Mouse (Mus musculus) heart, embryonic 11.5 days (tissue): Measurements from ENCODE around the gene Myh7. TPM values are rescaled to one million over a fixed set of nuclear protein-coding genes. Genes with fewer than 3 reads are reported as not detected.
A peak's percentile ranks its signal among the peaks of the same experiment; 100 is the strongest.
"Not testable (repeated sequence)": the region's sequence is repeated elsewhere in the genome, so short reads cannot be mapped to it uniquely, and the experiment has no call there.

ENCODE experiments used
- ATAC-seq: fragments of 200-750 bp; cut with Nextera tagmentation; replicated peaks from 2 replicates; pipeline ENCODE4 v1.8.0; 2017; ENCODE audit warnings: moderate library complexity; ENCODE audit not compliant: insufficient number of reproducible peaks, low FRiP score, low TSS enrichment
- H3K27ac ChIP-seq: fragments of 300-500 bp; sonication (generic); 2 replicates; pipeline ENCODE4 v1.5.1; 2014; ENCODE audit warnings: mild to moderate bottlenecking, low read depth, low read length
- H3K27me3 ChIP-seq: fragments of 300-500 bp; sonication (generic); 2 replicates; pipeline ENCODE4 v1.6.1; 2014; ENCODE audit warnings: mild to moderate bottlenecking, low read length, mixed read lengths; ENCODE audit not compliant: control insufficient read depth, insufficient read depth
- H3K36me3 ChIP-seq: fragments of 300-500 bp; sonication (generic); 2 replicates; pipeline ENCODE4 v1.6.1; 2014; ENCODE audit warnings: mild to moderate bottlenecking, low read length, moderate library complexity, mixed read lengths; ENCODE audit not compliant: control insufficient read depth, insufficient read depth
- H3K4me1 ChIP-seq: fragments of 300-500 bp; sonication (generic); 2 replicates; pipeline ENCODE4 v1.6.1; 2014; ENCODE audit warnings: low read length; ENCODE audit not compliant: control insufficient read depth, insufficient read depth
- H3K4me2 ChIP-seq: fragments of 300-500 bp; sonication (generic); 2 replicates; pipeline ENCODE4 v1.6.1; 2014; ENCODE audit warnings: mild to moderate bottlenecking, moderate library complexity
- H3K4me3 ChIP-seq: fragments of 300-500 bp; sonication (generic); 2 replicates; pipeline ENCODE4 v1.5.1; 2014; ENCODE audit warnings: low read depth, low read length
- H3K9ac ChIP-seq: fragments of 300-500 bp; sonication (generic); 2 replicates; pipeline ENCODE4 v1.6.1; 2014; ENCODE audit warnings: mild to moderate bottlenecking, low read depth, low read length, moderate library complexity
- H3K9me3 ChIP-seq: fragments of 300-500 bp; sonication (generic); replicated peaks from 2 replicates; pipeline ENCODE4 v1.6.1; 2016; ENCODE audit warnings: low read length; ENCODE audit not compliant: control insufficient read depth
- WGBS: fragments of 180-500 bp; shearing (Covaris S2); extraction: QIAGEN DNeasy Blood & Tissue Kit; methylation state at CpG from one replicate; pipeline ENCODE4 v1.1.7; 2014; ENCODE audit not compliant: insufficient replicate concordance; 5-methylcytosine and 5-hydroxymethylcytosine counted together
- polyA plus RNA-seq: library from polyadenylated mRNA; unstranded; fragments of >200 nt; fragmentation: Nextera tagmentation; extraction: Ambion mirVana; gene quantifications from 2 replicates; pipeline ENCODE4 v1.2.1, GENCODE M21; 2014

Gene Myh7
- polyA plus RNA-seq, 1 experiment from 2014 or later, result 3,446 TPM

GRCm38 (mm10) chr14:54953664-54954206, 40.7 kb downstream of the Myh7 start:
- no peak overlapping the region for H3K9ac ChIP-seq
- WGBS, result 73% methylated on average over 8 of the region's 8 CpGs
- H3K27ac ChIP-seq, result 0 out of 2 replicates have a peak overlapping the region, but pooled peaks have one; percentile 16
- H3K9me3 ChIP-seq, result no peaks in the 10 kb centered on the region
- no peaks in the 10 kb centered on the region; the same call in 1 of the 2 replicates for H3K27me3 ChIP-seq
- no peak overlapping the region; the same call in 1 of the 2 replicates for H3K4me2 ChIP-seq
- H3K4me1 ChIP-seq, result 0 out of 2 replicates have a peak, but pooled peaks cover 4% of the 10 kb centered on the region
- H3K4me3 ChIP-seq, result no peak overlapping the region
- peaks cover 6% of the 10 kb centered on the region; the same call in 1 of the 2 replicates for H3K36me3 ChIP-seq
- ATAC-seq, result no peak

DNA sequence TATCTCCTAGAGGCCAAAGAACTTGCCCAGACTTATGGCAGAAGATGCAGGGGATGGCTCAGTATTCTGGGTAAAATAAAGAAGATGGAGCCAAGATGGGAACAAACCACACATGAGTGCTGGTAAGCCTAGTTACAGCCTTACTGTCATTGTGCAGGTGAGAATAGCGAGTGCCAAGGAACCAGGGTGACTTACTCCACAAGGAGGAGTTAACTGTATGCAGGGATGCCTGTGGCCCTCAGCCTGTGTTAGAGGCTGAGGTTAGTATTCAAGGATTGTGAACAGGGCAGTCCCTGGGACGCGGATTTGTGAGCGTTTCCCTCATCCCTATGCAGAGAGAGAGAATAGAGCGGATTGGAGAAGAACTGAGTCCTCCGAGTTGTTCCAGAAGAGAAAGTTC, 42.8 kb downstream of the Myh7 start:
- Histone ChIP-seq H3K27me3 (no peaks in the 10 kb centered on the region; the same call in 1 of the 2 replicates), H3K4me1 (peaks cover 4% of the 10 kb centered on the region; the same call in 1 of the 2 replicates), H3K9me3 (no peaks in the 10 kb centered on the region), H3K9ac (no peak overlapping the region), H3K27ac (peak overlapping the region; percentile 2; the same call in 1 of the 2 replicates), H3K4me2 (no peak overlapping the region), H3K36me3 (peaks cover 6% of the 10 kb centered on the region; the same call in 1 of the 2 replicates), H3K4me3 (no peak overlapping the region)
- WGBS, result 81% methylated on average over 6 of the region's 6 CpGs
- ATAC-seq, result no peak

GRCm38 (mm10) chr14:54950493-54950892, 43.9 kb downstream of the Myh7 start:
- H3K4me1 ChIP-seq, result peaks cover 4% of the 10 kb centered on the region; the same call in 1 of the 2 replicates
- ATAC-seq, result no peak

DNA sequence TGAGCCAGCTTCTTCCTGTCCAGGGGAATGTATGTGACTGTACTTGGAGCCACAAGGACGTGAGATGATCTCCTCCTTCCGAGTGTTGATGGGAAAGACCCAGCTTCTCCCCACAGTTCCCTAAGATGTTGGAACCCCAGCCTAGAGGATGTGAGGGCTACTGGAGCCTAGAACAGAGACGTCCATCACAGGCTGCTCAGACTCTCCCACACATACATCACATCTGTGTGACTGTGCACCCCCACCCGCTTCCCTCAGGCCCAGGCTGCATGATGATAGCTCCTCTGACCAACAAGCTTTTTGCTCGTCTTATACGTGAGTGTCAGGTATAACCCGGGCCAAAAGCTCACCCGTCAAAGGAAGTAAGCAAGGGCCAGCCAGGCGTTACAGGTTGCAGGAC, 45.6 kb downstream of the Myh7 start:
- no peak overlapping the region for H3K9ac ChIP-seq
- H3K4me1 ChIP-seq, result peaks cover 4% of the 10 kb centered on the region; the same call in 1 of the 2 replicates
- H3K4me2 ChIP-seq, result no peak overlapping the region
- ATAC-seq, result no peak
- peaks cover 5% of the 10 kb centered on the region; the same call in 1 of the 2 replicates for H3K36me3 ChIP-seq
- H3K9me3 ChIP-seq, result no peaks in the 10 kb centered on the region
- H3K27me3 ChIP-seq, result no peaks in the 10 kb centered on the region; the same call in 1 of the 2 replicates
- peak overlapping the region; percentile 46; the same call in 1 of the 2 replicates for H3K27ac ChIP-seq
- WGBS, result 72% methylated on average over 9 of the region's 9 CpGs
- no peak overlapping the region for H3K4me3 ChIP-seq

More at GRCm38 (mm10) chr14:54950493-54950892, 43.9 kb downstream of the Myh7 start:
- no peak overlapping the region for H3K4me3 ChIP-seq
- 0 out of 2 replicates have a peak overlapping the region, but pooled peaks have one; percentile 29 for H3K27ac ChIP-seq
- H3K27me3 ChIP-seq, result no peaks in the 10 kb centered on the region; the same call in 1 of the 2 replicates
- H3K9ac ChIP-seq, result 0 out of 2 replicates have a peak overlapping the region, but pooled peaks have one; percentile 22
- H3K9me3 ChIP-seq, result no peaks in the 10 kb centered on the region
- no peak overlapping the region for H3K4me2 ChIP-seq
- H3K36me3 ChIP-seq, result peaks cover 6% of the 10 kb centered on the region; the same call in 1 of the 2 replicates
- 47% methylated on average over 12 of the region's 12 CpGs for WGBS

- not testable (repeated sequence) for H3K4me2 ChIP-seq, ATAC-seq
Measured at GRCm38 (mm10) chr14:54947008-54947407, 47.4 kb downstream of the Myh7 start.

GRCm38 (mm10) chr14:54945975-54946704, 48.3 kb downstream of the Myh7 start:
- WGBS, result 46% methylated on average over 19 of the region's 19 CpGs
- no peak overlapping the region for H3K27ac ChIP-seq
- H3K4me2 ChIP-seq, result no peak overlapping the region
- no peak overlapping the region for H3K4me3 ChIP-seq
- peaks cover 4% of the 10 kb centered on the region; the same call in 1 of the 2 replicates for H3K4me1 ChIP-seq
- H3K36me3 ChIP-seq, result 0 out of 2 replicates have a peak, but pooled peaks cover 9% of the 10 kb centered on the region
- no peak for ATAC-seq
- no peaks in the 10 kb centered on the region for H3K9me3 ChIP-seq
- H3K9ac ChIP-seq, result no peak overlapping the region
- H3K27me3 ChIP-seq, result no peaks in the 10 kb centered on the region; the same call in 1 of the 2 replicates

More at GRCm38 (mm10) chr14:54947008-54947407, 47.4 kb downstream of the Myh7 start:
- not testable (repeated sequence) for H3K4me1 ChIP-seq, H3K27me3 ChIP-seq, H3K9me3 ChIP-seq, H3K27ac ChIP-seq, H3K36me3 ChIP-seq, H3K4me3 ChIP-seq, H3K9ac ChIP-seq
- 77% methylated on average over 10 of the region's 11 CpGs for WGBS

GRCm38 (mm10) chr14:54944939-54945338, 49.5 kb downstream of the Myh7 start:
- Histone ChIP-seq H3K4me3 (no peak overlapping the region), H3K27me3 (no peaks in the 10 kb centered on the region; the same call in 1 of the 2 replicates), H3K4me1 (peaks cover 4% of the 10 kb centered on the region; the same call in 1 of the 2 replicates), H3K9me3 (no peaks in the 10 kb centered on the region), H3K4me2 (no peak overlapping the region), H3K27ac (no peak overlapping the region), H3K9ac (no peak overlapping the region), H3K36me3 (0 out of 2 replicates have a peak, but pooled peaks cover 9% of the 10 kb centered on the region)
- 63% methylated on average over 2 of the region's 2 CpGs for WGBS
- ATAC-seq, result no peak

DNA sequence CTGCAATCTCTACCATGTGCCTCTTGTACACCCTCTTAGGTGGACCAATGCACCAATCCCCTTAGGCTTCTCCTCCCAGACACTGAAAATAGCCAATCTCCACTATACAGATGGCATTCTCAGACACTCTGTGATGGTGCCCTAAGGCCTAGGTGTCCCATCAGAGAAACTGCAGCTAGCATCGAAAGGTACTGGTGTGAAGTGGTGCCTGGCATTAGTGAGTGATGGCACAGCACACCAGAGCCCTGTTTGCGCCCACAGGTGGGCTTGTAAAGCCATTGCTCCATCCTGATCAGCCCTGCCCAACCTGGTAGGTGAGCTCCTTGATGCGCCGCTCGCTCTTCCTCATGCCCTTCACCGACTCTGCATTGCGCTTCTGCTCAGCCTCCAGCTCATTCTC, 50.5 kb downstream of the Myh7 start:
- Histone ChIP-seq H3K4me1 (peaks cover under 1% of the 10 kb centered on the region; the same call in 1 of the 2 replicates), H3K4me2 (no peak overlapping the region), H3K36me3 (0 out of 2 replicates have a peak, but pooled peaks cover 5% of the 10 kb centered on the region), H3K27ac (no peak overlapping the region), H3K4me3 (no peak overlapping the region), H3K27me3 (no peaks in the 10 kb centered on the region; the same call in 1 of the 2 replicates), H3K9me3 (no peaks in the 10 kb centered on the region), H3K9ac (no peak overlapping the region)
- ATAC-seq, result no peak
- 87% methylated on average over 7 of the region's 7 CpGs for WGBS
